Mouse (Mus musculus) ES-E14 (cell line): ENCODE data around the gene Arhgap25.

Experiments used
- CHD2 ChIP-seq: IDR thresholded peaks from 2 replicates; pipeline ENCODE4 v1.6.1; 2014; ENCODE audit warnings: mild to moderate bottlenecking, low read depth, low read length, inconsistent platforms
- HCFC1 ChIP-seq: IDR thresholded peaks from 2 replicates; pipeline ENCODE4 v1.6.1; 2012; ENCODE audit warnings: low read length, inconsistent platforms, borderline replicate concordance; ENCODE audit not compliant: insufficient read depth
- MAFK ChIP-seq: IDR thresholded peaks from 2 replicates; pipeline ENCODE4 v1.6.1; 2014; ENCODE audit warnings: mild to moderate bottlenecking, low read depth, low read length, inconsistent platforms; ENCODE audit not compliant: insufficient read depth

- no peak for TF ChIP-seq MAFK
- no peak for TF ChIP-seq CHD2
- TF ChIP-seq HCFC1, result no peak
Measured at GRCm38 (mm10) chr6:87553724-87554123, 20.7 kb upstream of the Arhgap25 start.
